Mouse (Mus musculus) liver, embryonic 11.5 days (tissue): ENCODE results near the gene Arhgap27. TPM values are rescaled to one million over a fixed set of nuclear protein-coding genes. Genes with fewer than 3 reads are reported as not detected.
A peak's percentile ranks its signal among the peaks of the same experiment; 100 is the strongest.

Experiments
- ATAC-seq: fragments of 200-750 bp; cut with Nextera tagmentation; replicated peaks from 2 replicates; pipeline ENCODE4 v1.8.0; 2017; ENCODE audit warnings: moderate number of reproducible peaks, mild to moderate bottlenecking, moderate TSS enrichment, moderate library complexity; ENCODE audit not compliant: low FRiP score
- DNase-seq: peaks from one replicate; pipeline ENCODE4 v3.0.0-alpha.2; 2017; ENCODE audit warnings: low spot score
- H3K27ac ChIP-seq: fragments of 300-500 bp; sonication (generic); 2 replicates; pipeline ENCODE4 v1.5.1; 2014; ENCODE audit warnings: mild to moderate bottlenecking, low read depth, low read length, control low read depth
- H3K27me3 ChIP-seq: fragments of 300-500 bp; sonication (generic); replicated peaks from 2 replicates; pipeline ENCODE4 v1.6.1; 2014; ENCODE audit warnings: low read length, mixed read lengths; ENCODE audit not compliant: control insufficient read depth, insufficient read depth
- H3K36me3 ChIP-seq: fragments of 300-500 bp; sonication (generic); 2 replicates; pipeline ENCODE4 v1.6.1; 2014; ENCODE audit warnings: mild to moderate bottlenecking, low read length, moderate library complexity, mixed read lengths; ENCODE audit not compliant: control insufficient read depth, insufficient read depth
- H3K4me1 ChIP-seq: fragments of 300-500 bp; sonication (generic); replicated peaks from 2 replicates; pipeline ENCODE4 v1.6.1; 2014; ENCODE audit warnings: low read length, mixed read lengths; ENCODE audit not compliant: control insufficient read depth, insufficient read depth
- H3K4me2 ChIP-seq: fragments of 300-500 bp; sonication (generic); 2 replicates; pipeline ENCODE4 v1.6.1; 2014; ENCODE audit warnings: mild to moderate bottlenecking, control low read depth, moderate library complexity
- H3K4me3 ChIP-seq: fragments of 300-500 bp; sonication (generic); 2 replicates; pipeline ENCODE4 v1.5.1; 2014; ENCODE audit warnings: low read depth, low read length, control low read depth
- H3K9ac ChIP-seq: fragments of 300-500 bp; sonication (generic); 2 replicates; pipeline ENCODE4 v1.6.1; 2014; ENCODE audit warnings: low read depth, low read length, control low read depth
- H3K9me3 ChIP-seq: fragments of 300-500 bp; sonication (generic); 2 replicates; pipeline ENCODE4 v1.6.1; 2016; ENCODE audit warnings: low read length, inconsistent platforms, mixed read lengths; ENCODE audit not compliant: control insufficient read depth
- WGBS: fragments of 180-500 bp; shearing (Covaris S2); extraction: QIAGEN DNeasy Blood & Tissue Kit; methylation state at CpG from one replicate; pipeline ENCODE4 v1.1.7; 2014; 5-methylcytosine and 5-hydroxymethylcytosine counted together
- polyA plus RNA-seq: library from polyadenylated mRNA; unstranded; fragments of >200 nt; fragmentation: Nextera tagmentation; extraction: Ambion mirVana; gene quantifications from 2 replicates; pipeline ENCODE4 v1.2.1, GENCODE M21; 2014

Gene Arhgap27
- polyA plus RNA-seq, 1 experiment from 2014 or later, result 5.1 TPM

- H3K27ac ChIP-seq, result no peak overlapping the region
- no peaks in the 10 kb centered on the region for H3K9me3 ChIP-seq
- H3K27me3 ChIP-seq, result no peaks in the 10 kb centered on the region
- H3K4me1 ChIP-seq, result peaks cover 7% of the 10 kb centered on the region; the same call in 1 of the 2 replicates
- H3K36me3 ChIP-seq, result no peaks in the 10 kb centered on the region
- no peak overlapping the region for H3K4me3 ChIP-seq
- H3K4me2 ChIP-seq, result no peak overlapping the region
- ATAC-seq (no peak), DNase-seq (no peak)
- H3K9ac ChIP-seq, result no peak overlapping the region
- 54% methylated on average over 7 of the region's 7 CpGs for WGBS
Observed at GRCm38 (mm10) chr11:103346236-103346635, 17.3 kb downstream of the Arhgap27 start.

- Histone ChIP-seq H3K4me1 (peaks cover 7% of the 10 kb centered on the region; the same call in 1 of the 2 replicates), H3K9me3 (no peaks in the 10 kb centered on the region), H3K27me3 (no peaks in the 10 kb centered on the region), H3K4me3 (no peak overlapping the region), H3K27ac (no peak overlapping the region), H3K9ac (no peak overlapping the region), H3K4me2 (no peak overlapping the region), H3K36me3 (no peaks in the 10 kb centered on the region)
- WGBS, result 71% methylated on average over 7 of the region's 7 CpGs
- ATAC-seq (no peak), DNase-seq (no peak)
Observed at GRCm38 (mm10) chr11:103345408-103346091, 17.9 kb downstream of the Arhgap27 start.

DNA sequence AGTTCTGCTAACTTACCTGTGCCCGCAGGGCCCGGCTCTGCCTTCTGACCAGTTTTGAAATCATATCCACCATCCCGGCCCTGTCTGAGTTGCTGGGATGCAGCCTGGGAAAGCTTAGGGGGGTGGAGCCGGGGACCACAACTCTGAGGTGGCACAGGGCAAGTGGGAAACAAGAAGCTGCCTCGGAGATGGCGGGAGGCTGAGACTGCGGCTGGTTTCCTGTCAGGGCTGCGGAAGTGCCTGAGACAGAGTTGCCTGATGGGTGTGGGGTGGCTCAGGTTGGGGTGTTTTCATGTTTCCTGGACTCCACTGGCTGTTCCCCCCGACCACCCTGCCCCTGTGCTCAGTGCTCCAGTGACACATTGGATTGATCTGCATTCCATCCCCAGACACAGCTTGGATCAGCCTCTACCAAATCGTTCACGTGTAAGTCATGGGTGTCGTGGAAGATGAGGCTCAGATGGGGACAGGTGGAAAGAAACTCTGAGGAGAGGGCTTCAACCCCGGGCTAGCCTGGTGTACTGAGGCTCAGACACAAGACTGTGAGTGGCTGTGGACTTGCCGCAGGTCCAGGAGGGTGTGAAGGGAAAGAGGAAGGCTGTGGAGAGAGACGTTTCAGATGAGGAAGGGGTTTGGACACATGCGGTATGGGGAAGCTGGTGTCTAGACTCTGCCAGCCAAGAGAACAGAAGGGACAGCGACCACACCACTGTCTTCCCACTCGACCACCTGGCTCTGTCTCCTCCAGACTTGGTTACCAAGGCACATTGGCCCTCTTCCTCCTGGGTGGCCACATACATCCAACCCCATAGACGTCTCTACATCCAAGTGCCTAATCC lies 18.8 kb downstream of the Arhgap27 start:
- Histone ChIP-seq H3K4me2 (no peak overlapping the region), H3K9ac (no peak overlapping the region), H3K27ac (no peak overlapping the region), H3K4me3 (no peak overlapping the region), H3K9me3 (no peaks in the 10 kb centered on the region), H3K4me1 (peaks cover 9% of the 10 kb centered on the region; the same call in 1 of the 2 replicates), H3K36me3 (no peaks in the 10 kb centered on the region), H3K27me3 (no peaks in the 10 kb centered on the region)
- no peak for DNase-seq
- ATAC-seq, result no peak
- 46% methylated on average over 19 of the region's 19 CpGs for WGBS

DNA sequence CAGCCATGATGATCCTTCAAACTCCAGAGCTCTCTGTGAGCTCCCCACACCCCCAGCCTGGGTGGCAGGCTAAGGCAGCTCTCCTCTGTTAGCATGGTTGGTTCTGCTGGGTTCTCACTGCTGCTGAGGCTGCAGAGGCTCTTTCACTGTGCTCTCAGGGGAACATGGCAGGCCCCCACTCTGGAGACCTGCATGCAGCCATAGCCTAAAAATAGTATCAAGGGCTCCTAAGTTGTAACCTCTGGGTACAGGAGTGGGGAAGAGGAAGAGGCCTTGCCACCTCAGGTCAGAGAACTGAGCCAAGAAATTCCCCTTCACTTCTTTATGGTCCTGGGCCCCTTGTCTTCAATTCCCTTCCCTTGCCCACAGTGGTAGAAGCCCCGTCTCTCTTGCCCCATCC lies 19.6 kb downstream of the Arhgap27 start:
- ATAC-seq (no peak), DNase-seq (no peak)
- WGBS, result 73% methylated on average over 1 of the region's 1 CpGs
- Histone ChIP-seq H3K36me3 (no peaks in the 10 kb centered on the region), H3K4me3 (no peak overlapping the region), H3K4me1 (peaks cover 9% of the 10 kb centered on the region; the same call in 1 of the 2 replicates), H3K9ac (no peak overlapping the region), H3K27ac (no peak overlapping the region), H3K9me3 (no peaks in the 10 kb centered on the region), H3K4me2 (peak overlapping the region; percentile 13; the same call in 1 of the 2 replicates), H3K27me3 (no peaks in the 10 kb centered on the region)

- Histone ChIP-seq H3K27me3 (no peaks in the 10 kb centered on the region), H3K4me3 (no peak overlapping the region), H3K36me3 (no peaks in the 10 kb centered on the region), H3K27ac (no peak overlapping the region), H3K9ac (no peak overlapping the region), H3K9me3 (no peaks in the 10 kb centered on the region), H3K4me1 (peaks cover 9% of the 10 kb centered on the region; the same call in 1 of the 2 replicates), H3K4me2 (no peak overlapping the region)
- ATAC-seq (no peak), DNase-seq (no peak)
- 79% methylated on average over 6 of the region's 6 CpGs for WGBS
Observed at GRCm38 (mm10) chr11:103343063-103343462, 20.4 kb downstream of the Arhgap27 start.

DNA sequence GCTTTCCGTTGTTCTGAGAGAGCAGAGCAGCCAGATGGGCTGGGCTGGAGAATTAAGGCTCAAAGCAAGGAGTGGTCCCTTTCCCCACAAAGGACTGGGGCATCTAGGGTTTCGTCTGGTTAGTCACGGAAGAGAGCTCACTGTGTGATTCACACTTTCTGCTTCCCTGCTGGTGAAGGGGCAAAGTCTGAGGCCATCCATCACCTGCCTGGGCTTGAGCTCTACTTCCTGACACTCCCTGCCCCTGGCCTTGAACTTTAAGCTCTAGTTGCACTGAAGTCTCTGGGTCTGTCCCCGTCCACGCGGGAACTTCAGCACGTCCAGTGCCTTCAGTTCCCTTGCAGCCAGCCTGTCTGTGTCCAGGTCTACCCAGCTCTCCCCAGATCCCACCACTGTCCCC lies 22.8 kb downstream of the Arhgap27 start:
- H3K9me3 ChIP-seq, result no peaks in the 10 kb centered on the region
- DNase-seq (no peak), ATAC-seq (no peak)
- 34% methylated on average over 7 of the region's 7 CpGs for WGBS
- H3K27ac ChIP-seq, result no peak overlapping the region
- no peaks in the 10 kb centered on the region for H3K36me3 ChIP-seq
- H3K4me1 ChIP-seq, result peaks cover 2% of the 10 kb centered on the region; the same call in 1 of the 2 replicates
- H3K4me3 ChIP-seq, result no peak overlapping the region
- H3K4me2 ChIP-seq, result no peak overlapping the region; the same call in 1 of the 2 replicates
- no peaks in the 10 kb centered on the region for H3K27me3 ChIP-seq
- no peak overlapping the region for H3K9ac ChIP-seq

- no peaks in the 10 kb centered on the region for H3K9me3 ChIP-seq
- no peaks in the 10 kb centered on the region for H3K36me3 ChIP-seq
- no peaks in the 10 kb centered on the region for H3K27me3 ChIP-seq
- peak overlapping the region; percentile 50 for H3K4me2 ChIP-seq
- H3K4me1 ChIP-seq, result 0 out of 2 replicates have a peak, but pooled peaks cover 2% of the 10 kb centered on the region
- H3K4me3 ChIP-seq, result no peak overlapping the region
- WGBS, result 68% methylated on average over 19 of the region's 19 CpGs
- H3K9ac ChIP-seq, result peak overlapping the region; percentile 22; the same call in 1 of the 2 replicates
- ATAC-seq (0 out of 2 replicates have a peak, but pooled peaks have one; percentile 11), DNase-seq (no peak)
- no peak overlapping the region for H3K27ac ChIP-seq
Observed at GRCm38 (mm10) chr11:103340130-103340529, 23.4 kb downstream of the Arhgap27 start.

GRCm38 (mm10) chr11:103339414-103340119 lies 23.9 kb downstream of the Arhgap27 start:
- Histone ChIP-seq H3K9me3 (no peaks in the 10 kb centered on the region), H3K36me3 (no peaks in the 10 kb centered on the region), H3K27me3 (no peaks in the 10 kb centered on the region), H3K4me2 (peak overlapping the region; percentile 50), H3K9ac (peak overlapping the region; percentile 22; the same call in 1 of the 2 replicates), H3K4me3 (no peak overlapping the region), H3K27ac (no peak overlapping the region), H3K4me1 (0 out of 2 replicates have a peak, but pooled peaks cover 2% of the 10 kb centered on the region)
- 59% methylated on average over 19 of the region's 19 CpGs for WGBS
- ATAC-seq (0 out of 2 replicates have a peak, but pooled peaks have one; percentile 22), DNase-seq (no peak)
